In genomic region chr13:22136495-22137293, GRCm38 (mm10) we compare ENCODE assay signal across 27 mouse cellular contexts. TPM values are rescaled to one million over a fixed set of nuclear protein-coding genes. Genes with fewer than 3 reads are reported as not detected.
DNase-seq lines count a peak whose midpoint lies in the region; ATAC-seq and TF ChIP-seq lines count a peak whose summit lies in the region.
"Not testable (repeated sequence)": the region's sequence is repeated elsewhere in the genome, so short reads cannot be mapped to it uniquely, and the experiment has no call there.
"Had no signal": no experiment of that assay in that cellular context is flagged by ENCODE, and none has a peak within 500 bp of the region (broad histone marks: within the 10 kb centered on the region; RNA-seq: fewer than 3 reads in every experiment).

No protein-coding gene starts in this region.

- ATAC-seq in forebrain, postnatal 0 days, result peak; percentile 45; the same call in 1 of the 2 replicates
- ATAC-seq in intestine, embryonic 15.5 days, result peak; percentile 53; the same call in 1 of the 2 replicates
- ATAC-seq in midbrain, embryonic 16.5 days, result peak; percentile 67; the same call in 1 of the 2 replicates
- peak; percentile 31; the same call in 1 of the 2 replicates for ATAC-seq in neural tube, embryonic 15.5 days (ENCODE audit: low FRiP score)

- H3K27ac ChIP-seq in forebrain, postnatal 0 days (ENCODE audit: low read depth, low read length); intestine, embryonic 15.5 days; liver, adult 2 months (replicated peaks; ENCODE audit: insufficient read depth, low read depth, low read length); midbrain, embryonic 16.5 days (ENCODE audit: low read length); neural tube, embryonic 15.5 days (replicated peaks): not testable (repeated sequence)

- H3K4me3 ChIP-seq in forebrain, postnatal 0 days (ENCODE audit: low read depth, low read length); intestine, embryonic 15.5 days (replicated peaks); liver, adult 2 months (ENCODE audit: insufficient read depth, low read depth, low read length); midbrain, embryonic 16.5 days (ENCODE audit: low read depth, low read length); neural tube, embryonic 15.5 days (replicated peaks): not testable (repeated sequence)

- WGBS in forebrain, postnatal 0 days, result 67% methylated on average over 5 of the region's 5 CpGs
- 59% methylated on average over 5 of the region's 5 CpGs for WGBS in intestine, embryonic 15.5 days
- WGBS in liver, adult 2 months, result 36% methylated on average over 5 of the region's 5 CpGs
- 67% methylated on average over 5 of the region's 5 CpGs for WGBS in midbrain, embryonic 16.5 days
- WGBS in neural tube, embryonic 15.5 days, result 82% methylated on average over 5 of the region's 5 CpGs

- 0 out of 2 replicates have a peak, but pooled peaks have one; percentile 4 for TF ChIP-seq CTCF in forebrain, postnatal 0 days (IDR thresholded peaks at IDR 0.05; ENCODE audit: low read depth)
- not testable (repeated sequence) for TF ChIP-seq CTCF in liver, adult 2 months (IDR thresholded peaks at IDR 0.05; ENCODE audit: low read depth, low read length)

- not testable (repeated sequence) for H3K4me2 ChIP-seq in forebrain, postnatal 0 days (ENCODE audit: low read depth); intestine, embryonic 15.5 days (replicated peaks); midbrain, embryonic 16.5 days (ENCODE audit: low read length); neural tube, embryonic 15.5 days

- not testable (repeated sequence) for H3K4me1 ChIP-seq in forebrain, postnatal 0 days (ENCODE audit: insufficient read depth); intestine, embryonic 15.5 days (replicated peaks); liver, adult 2 months (ENCODE audit: control insufficient read depth, insufficient read depth, low read length); midbrain, embryonic 16.5 days (ENCODE audit: control insufficient read depth, insufficient read depth, low read length); neural tube, embryonic 15.5 days

- H3K27me3 ChIP-seq in forebrain, postnatal 0 days (ENCODE audit: insufficient read depth, low read length); intestine, embryonic 15.5 days (replicated peaks); liver, adult 2 months (ENCODE audit: control insufficient read depth, insufficient read depth, low read length); midbrain, embryonic 16.5 days (ENCODE audit: control insufficient read depth, insufficient read depth, low read depth, low read length); neural tube, embryonic 15.5 days (replicated peaks): not testable (repeated sequence)

- H3K9ac ChIP-seq in forebrain, postnatal 0 days; intestine, embryonic 15.5 days; liver, adult 2 months (ENCODE audit: low read depth, low read length); midbrain, embryonic 16.5 days (ENCODE audit: low read depth, low read length); neural tube, embryonic 15.5 days (replicated peaks): not testable (repeated sequence)

- not testable (repeated sequence) for H3K79me2 ChIP-seq in liver, adult 2 months (ENCODE audit: control insufficient read depth, insufficient read depth, low read length)

- H3K9me3 ChIP-seq in forebrain, postnatal 0 days (ENCODE audit: low read length); intestine, embryonic 15.5 days; midbrain, embryonic 16.5 days (replicated peaks; ENCODE audit: control insufficient read depth, low read length, poor library complexity, severe bottlenecking); neural tube, embryonic 15.5 days (replicated peaks): not testable (repeated sequence)

- TF ChIP-seq POLR2A in liver, adult 2 months (IDR thresholded peaks at IDR 0.05; ENCODE audit: extremely low read depth, insufficient read depth, low read length), result not testable (repeated sequence)

- DNase-seq in brain, adult 2 months (ENCODE audit: low read depth, low spot score), result peak; percentile 1
- peak; percentile 0 for DNase-seq in embryo, embryonic 10.5 days (ENCODE audit: low spot score)
- DNase-seq in forebrain, postnatal 0 days, result not testable (repeated sequence)
- peak; percentile 1 for DNase-seq in liver, adult 2 months (ENCODE audit: extremely low read depth, low read depth, low spot score)

- not testable (repeated sequence) for H3K36me3 ChIP-seq in forebrain, postnatal 0 days (ENCODE audit: insufficient read depth); intestine, embryonic 15.5 days; liver, adult 2 months (ENCODE audit: control insufficient read depth, insufficient read depth, low read length); midbrain, embryonic 16.5 days (ENCODE audit: control insufficient read depth, insufficient read depth, low read length); neural tube, embryonic 15.5 days

RNA-seq across cellular contexts. Expression of gene Vmn1r189, which starts 31.1 kb away (rescaled TPM):
- total RNA-seq in forebrain, postnatal 0 days (2014; rRNA removed), result not detected in 2 replicates
- polyA plus RNA-seq in forebrain, postnatal 0 days (2015; fragmentation: Nextera tagmentation; extraction: Ambion mirVana), result not detected in 2 replicates
- not detected in 2 replicates for polyA plus RNA-seq in intestine, embryonic 15.5 days (2015; fragmentation: Nextera tagmentation; extraction: Ambion mirVana)
- total RNA-seq in liver, adult 2 months (2014; rRNA removed), result not detected in 2 replicates
- not detected in 2 replicates for polyA plus RNA-seq in liver, adult 2 months (2012; rRNA removed)
- not detected in 2 replicates for polyA plus RNA-seq in midbrain, embryonic 16.5 days (2015; fragmentation: Nextera tagmentation; extraction: Ambion mirVana)
- not detected in 2 replicates for polyA plus RNA-seq in neural tube, embryonic 15.5 days (2015; fragmentation: Nextera tagmentation; extraction: Ambion mirVana)
- total RNA-seq: adrenal gland, adult 2 months; adrenal gland, postnatal 14 days; adrenal gland, postnatal 4 days; gastrocnemius, adult 8-10 months; gastrocnemius, postnatal 25 days; heart, adult 18-20 months; heart, postnatal 10 days; heart, postnatal 36 days; MEL had no signal
- polyA plus RNA-seq: adrenal gland, adult 2 months; embryonic facial prominence, embryonic 11.5 days; forebrain, embryonic 10.5 days; forebrain, embryonic 14.5 days; gonadal fat pad, adult 2 months; heart, embryonic 12.5 days; heart, embryonic 15.5 days; hindbrain, embryonic 10.5 days; hindbrain, embryonic 13.5 days; hindbrain, embryonic 16.5 days; inflammation-experienced regulatory T-cells, adult 6 months had no signal

RNA-seq across cellular contexts. Expression of gene Vmn1r191, which starts 47.1 kb away (rescaled TPM):
- not detected in 2 replicates for total RNA-seq in forebrain, postnatal 0 days (2014; rRNA removed)
- polyA plus RNA-seq in forebrain, postnatal 0 days (2015; fragmentation: Nextera tagmentation; extraction: Ambion mirVana), result not detected in 2 replicates
- not detected in 2 replicates for polyA plus RNA-seq in intestine, embryonic 15.5 days (2015; fragmentation: Nextera tagmentation; extraction: Ambion mirVana)
- not detected in 2 replicates for total RNA-seq in liver, adult 2 months (2014; rRNA removed)
- polyA plus RNA-seq in liver, adult 2 months (2012; rRNA removed), result not detected in 2 replicates
- not detected in 2 replicates for polyA plus RNA-seq in midbrain, embryonic 16.5 days (2015; fragmentation: Nextera tagmentation; extraction: Ambion mirVana)
- not detected in 2 replicates for polyA plus RNA-seq in neural tube, embryonic 15.5 days (2015; fragmentation: Nextera tagmentation; extraction: Ambion mirVana)
- total RNA-seq: adrenal gland, adult 2 months; adrenal gland, postnatal 14 days; adrenal gland, postnatal 4 days; gastrocnemius, adult 8-10 months; gastrocnemius, postnatal 25 days; heart, adult 18-20 months; heart, postnatal 10 days; heart, postnatal 36 days; MEL had no signal
- polyA plus RNA-seq: adrenal gland, adult 2 months; embryonic facial prominence, embryonic 11.5 days; embryonic facial prominence, embryonic 14.5 days; forebrain, embryonic 10.5 days; forebrain, embryonic 14.5 days; gonadal fat pad, adult 2 months; heart, embryonic 12.5 days; heart, embryonic 15.5 days; hindbrain, embryonic 10.5 days; hindbrain, embryonic 13.5 days; hindbrain, embryonic 16.5 days had no signal

RNA-seq across cellular contexts. Expression of gene Vmn1r188, which starts 52.5 kb away (rescaled TPM):
- not detected in 2 replicates for total RNA-seq in forebrain, postnatal 0 days (2014; rRNA removed)
- not detected in 2 replicates for polyA plus RNA-seq in forebrain, postnatal 0 days (2015; fragmentation: Nextera tagmentation; extraction: Ambion mirVana)
- polyA plus RNA-seq in intestine, embryonic 15.5 days (2015; fragmentation: Nextera tagmentation; extraction: Ambion mirVana), result not detected in 2 replicates
- total RNA-seq in liver, adult 2 months (2014; rRNA removed), result not detected in 2 replicates
- not detected in 2 replicates for polyA plus RNA-seq in liver, adult 2 months (2012; rRNA removed)
- polyA plus RNA-seq in midbrain, embryonic 16.5 days (2015; fragmentation: Nextera tagmentation; extraction: Ambion mirVana), result not detected in 2 replicates
- polyA plus RNA-seq in neural tube, embryonic 15.5 days (2015; fragmentation: Nextera tagmentation; extraction: Ambion mirVana), result not detected in 2 replicates
- total RNA-seq: adrenal gland, adult 2 months; adrenal gland, postnatal 14 days; adrenal gland, postnatal 4 days; gastrocnemius, adult 8-10 months; gastrocnemius, postnatal 25 days; heart, adult 18-20 months; heart, postnatal 10 days; heart, postnatal 36 days; MEL had no signal
- polyA plus RNA-seq: adrenal gland, adult 2 months; embryonic facial prominence, embryonic 11.5 days; embryonic facial prominence, embryonic 14.5 days; forebrain, embryonic 10.5 days; forebrain, embryonic 14.5 days; gonadal fat pad, adult 2 months; heart, embryonic 12.5 days; heart, embryonic 15.5 days; hindbrain, embryonic 10.5 days; hindbrain, embryonic 13.5 days; hindbrain, embryonic 16.5 days had no signal

RNA-seq across cellular contexts. Expression of gene Vmn1r192, which starts 54.2 kb away (rescaled TPM):
- total RNA-seq in forebrain, postnatal 0 days (2014; rRNA removed), result not detected in 2 replicates
- not detected in 2 replicates for polyA plus RNA-seq in forebrain, postnatal 0 days (2015; fragmentation: Nextera tagmentation; extraction: Ambion mirVana)
- not detected in 2 replicates for polyA plus RNA-seq in intestine, embryonic 15.5 days (2015; fragmentation: Nextera tagmentation; extraction: Ambion mirVana)
- not detected in 2 replicates for total RNA-seq in liver, adult 2 months (2014; rRNA removed)
- not detected in 2 replicates for polyA plus RNA-seq in liver, adult 2 months (2012; rRNA removed)
- not detected in 2 replicates for polyA plus RNA-seq in midbrain, embryonic 16.5 days (2015; fragmentation: Nextera tagmentation; extraction: Ambion mirVana)
- not detected in 2 replicates for polyA plus RNA-seq in neural tube, embryonic 15.5 days (2015; fragmentation: Nextera tagmentation; extraction: Ambion mirVana)
- total RNA-seq: adrenal gland, adult 2 months; adrenal gland, postnatal 14 days; adrenal gland, postnatal 4 days; gastrocnemius, adult 8-10 months; gastrocnemius, postnatal 25 days; heart, adult 18-20 months; heart, postnatal 10 days; heart, postnatal 36 days; MEL had no signal
- polyA plus RNA-seq: adrenal gland, adult 2 months; embryonic facial prominence, embryonic 11.5 days; embryonic facial prominence, embryonic 14.5 days; forebrain, embryonic 10.5 days; forebrain, embryonic 14.5 days; gonadal fat pad, adult 2 months; heart, embryonic 12.5 days; heart, embryonic 15.5 days; hindbrain, embryonic 10.5 days; hindbrain, embryonic 13.5 days; hindbrain, embryonic 16.5 days; inflammation-experienced regulatory T-cells, adult 6 months had no signal
